In genomic region chr6:72190577-72190976, GRCm38 (mm10) we compare ENCODE assay signal across 26 mouse cellular contexts. TPM values are rescaled to one million over a fixed set of nuclear protein-coding genes. Genes with fewer than 3 reads are reported as not detected.
DNase-seq lines count a peak whose midpoint lies in the region; ATAC-seq lines count a peak whose summit lies in the region.
"Had no signal": no experiment of that assay in that cellular context is flagged by ENCODE, and none has a peak within 500 bp of the region (broad histone marks: within the 10 kb centered on the region; RNA-seq: fewer than 3 reads in every experiment).

No protein-coding gene starts in this region.

- 58% methylated on average over 5 of the region's 5 CpGs for WGBS in heart, embryonic 11.5 days (ENCODE audit: insufficient replicate concordance)
- WGBS in embryonic facial prominence, embryonic 10.5 days = 58% methylated on average over 5 of the region's 5 CpGs

- H3K36me3 ChIP-seq in heart, embryonic 11.5 days (ENCODE audit: control insufficient read depth, insufficient read depth, low read length) = no peaks in the 10 kb centered on the region
- H3K36me3 ChIP-seq in megakaryocyte, embryonic 14.5 days (replicated peaks; ENCODE audit: low read length) = no peaks in the 10 kb centered on the region
- no peaks in the 10 kb centered on the region for H3K36me3 ChIP-seq in embryonic facial prominence, embryonic 10.5 days (replicated peaks)
- H3K36me3 ChIP-seq: embryonic facial prominence, embryonic 12.5 days; hindbrain, embryonic 15.5 days; midbrain, embryonic 13.5 days; neural tube, embryonic 15.5 days; stomach, embryonic 15.5 days had no signal

- peak; percentile 18; the same call in 1 of the 2 replicates for ATAC-seq in heart, embryonic 11.5 days (replicated peaks; ENCODE audit: insufficient number of reproducible peaks, low FRiP score, low TSS enrichment)
- no peak for ATAC-seq in megakaryocyte, adult 5-6 weeks (ENCODE audit: poor library complexity, severe bottlenecking)
- 0 out of 2 replicates have a peak, but pooled peaks have one; percentile 9 for ATAC-seq in neutrophil, adult 5-6 weeks (ENCODE audit: extremely low read depth, insufficient number of reproducible peaks, low FRiP score, poor library complexity, severe bottlenecking)
- ATAC-seq: forebrain, embryonic 13.5 days; midbrain, embryonic 13.5 days had no signal

- no peak overlapping the region for H3K9ac ChIP-seq in heart, embryonic 11.5 days (ENCODE audit: low read depth, low read length)
- H3K9ac ChIP-seq: embryonic facial prominence, embryonic 12.5 days; forebrain, embryonic 13.5 days; hindbrain, embryonic 15.5 days; midbrain, embryonic 13.5 days; neural tube, embryonic 15.5 days; stomach, embryonic 15.5 days had no signal

- H3K4me1 ChIP-seq in heart, embryonic 11.5 days (ENCODE audit: control insufficient read depth, insufficient read depth, low read length) = peaks cover 18% of the 10 kb centered on the region
- peaks cover 52% of the 10 kb centered on the region for H3K4me1 ChIP-seq in megakaryocyte, embryonic 14.5 days
- H3K4me1 ChIP-seq in embryonic facial prominence, embryonic 10.5 days = peaks cover 42% of the 10 kb centered on the region

- H3K9me3 ChIP-seq in heart, embryonic 11.5 days (replicated peaks; ENCODE audit: control insufficient read depth, low read length) = no peaks in the 10 kb centered on the region
- H3K9me3 ChIP-seq in megakaryocyte, embryonic 14.5 days = peaks cover 16% of the 10 kb centered on the region
- H3K9me3 ChIP-seq in embryonic facial prominence, embryonic 10.5 days = no peaks in the 10 kb centered on the region
- H3K9me3 ChIP-seq: embryonic facial prominence, embryonic 12.5 days; hindbrain, embryonic 15.5 days; midbrain, embryonic 13.5 days; neural tube, embryonic 15.5 days; stomach, embryonic 15.5 days had no signal

- H3K27ac ChIP-seq in heart, embryonic 11.5 days (ENCODE audit: low read depth, low read length) = no peak overlapping the region
- peak overlapping the region; percentile 27; the same call in 1 of the 2 replicates for H3K27ac ChIP-seq in embryonic facial prominence, embryonic 10.5 days (replicated peaks)
- H3K27ac ChIP-seq: embryonic facial prominence, embryonic 12.5 days; forebrain, embryonic 13.5 days; hindbrain, embryonic 15.5 days; macrophage; midbrain, embryonic 13.5 days; neural tube, embryonic 15.5 days; stomach, embryonic 15.5 days had no signal

- no peak overlapping the region for H3K4me2 ChIP-seq in heart, embryonic 11.5 days
- H3K4me2 ChIP-seq: embryonic facial prominence, embryonic 12.5 days; forebrain, embryonic 13.5 days; hindbrain, embryonic 15.5 days; liver, embryonic 11.5 days; midbrain, embryonic 13.5 days; neural tube, embryonic 15.5 days; stomach, embryonic 15.5 days had no signal

- no peak for DNase-seq in heart, adult 9 months (ENCODE audit: low spot score in 2 of 2)
- no peak for DNase-seq in embryonic facial prominence, embryonic 10.5 days (ENCODE audit: low spot score)
- DNase-seq in frontal cortex, postnatal 36 days (ENCODE audit: low spot score in 2 of 2) = no peak
- DNase-seq in spleen, postnatal 10 days (ENCODE audit: low spot score in 2 of 2) = no peak
- DNase-seq: cerebellum, adult 2 months; gastrocnemius, postnatal 10 days; heart, adult 18-20 months; heart, postnatal 14 days; kidney, adult 11 months; kidney, postnatal 10 days; lung, adult 18-20 months; right cerebral cortex, postnatal 25 days had no signal

- no peaks in the 10 kb centered on the region; the same call in 1 of the 2 replicates for H3K27me3 ChIP-seq in heart, embryonic 11.5 days (ENCODE audit: control insufficient read depth, insufficient read depth, low read length)
- H3K27me3 ChIP-seq in megakaryocyte, embryonic 14.5 days (replicated peaks) = peaks cover 83% of the 10 kb centered on the region
- H3K27me3 ChIP-seq in embryonic facial prominence, embryonic 10.5 days (replicated peaks; ENCODE audit: low read depth, poor library complexity, severe bottlenecking) = peaks cover 55% of the 10 kb centered on the region

- no peak overlapping the region for H3K4me3 ChIP-seq in heart, embryonic 11.5 days (ENCODE audit: low read depth, low read length)
- peak overlapping the region; percentile 56 for H3K4me3 ChIP-seq in megakaryocyte, embryonic 14.5 days (replicated peaks)
- H3K4me3 ChIP-seq in embryonic facial prominence, embryonic 10.5 days = no peak overlapping the region
- H3K4me3 ChIP-seq: embryonic facial prominence, embryonic 12.5 days; erythroblast, embryonic 14.5 days; forebrain, embryonic 13.5 days; hindbrain, embryonic 15.5 days; midbrain, embryonic 13.5 days; myocyte; neural tube, embryonic 15.5 days; stomach, embryonic 15.5 days had no signal

RNA-seq across cellular contexts. Expression of gene Atoh8, which starts 44.8 kb away (rescaled TPM):
- polyA plus RNA-seq in heart, embryonic 11.5 days (2014; fragmentation: Nextera tagmentation; extraction: Ambion mirVana) = 11.6 and 11.8 TPM in 2 replicates
- polyA plus RNA-seq in megakaryocyte, embryonic 14.5 days (2012; ENCODE audit: insufficient read depth, low replicate concordance) = 51.0 and 108 TPM in 2 replicates
- 0.22 TPM in 1 of 2 replicates, not detected in the other for total RNA-seq in megakaryocyte, adult 5-6 weeks (2015)
- 0.51 TPM in 1 of 2 replicates, not detected in the other for total RNA-seq in megakaryocyte, adult 5-6 weeks (2017)
- 17.7 and 21.4 TPM in 2 replicates for polyA plus RNA-seq in embryonic facial prominence, embryonic 10.5 days (2016; fragmentation: Nextera tagmentation; extraction: Ambion mirVana)
- total RNA-seq in neutrophil, adult 5-6 weeks (2017) = not detected in 2 replicates
- polyA plus RNA-seq: erythroblast, embryonic 14.5 days; macrophage had no signal
